Mouse (Mus musculus) heart, adult 18-20 months (tissue): ENCODE results near the gene Macrod2. TPM values are rescaled to one million over a fixed set of nuclear protein-coding genes. Genes with fewer than 3 reads are reported as not detected.

ENCODE experiments used
- DNase-seq, 2 experiments: peaks; one replicate each; pipeline ENCODE4 v3.0.0; 2021 to 2022; ENCODE audit warnings: mixed read lengths in 1 of 2
- total RNA-seq, 2 experiments: library from RNA; stranded (reverse); gene quantifications; 2 replicates each; pipeline ENCODE4 v1.2.3; 2021

Gene Macrod2
- total RNA-seq, 2 experiments from 2014 or later = 7.2 to 8.3 TPM

DNA sequence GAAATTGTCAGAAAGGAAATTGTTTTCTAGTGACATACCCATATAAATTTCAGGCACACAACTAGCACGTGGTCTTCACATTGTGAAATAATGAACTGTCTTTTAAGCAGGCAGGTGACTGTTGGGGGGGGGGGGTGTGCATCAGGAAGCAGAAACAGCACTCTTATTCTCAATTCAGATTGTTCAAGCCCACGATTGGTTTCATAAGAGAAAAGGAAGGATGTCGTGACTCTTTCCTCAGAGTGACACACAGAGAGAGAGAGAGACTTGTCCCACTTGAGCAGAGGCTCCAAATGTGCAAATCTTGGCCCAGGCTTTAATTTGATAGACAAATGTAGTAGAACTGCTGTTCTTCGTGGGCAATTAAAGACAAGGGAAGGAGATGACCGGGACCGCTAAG lies 516.4 kb downstream of the Macrod2 start:
- DNase-seq = no peak

- no peak for DNase-seq
Measured at GRCm38 (mm10) chr2:140912179-140912578, 517.1 kb downstream of the Macrod2 start.

- DNase-seq = no peak
Measured at GRCm38 (mm10) chr2:140912931-140913330, 517.8 kb downstream of the Macrod2 start.

- no peak for DNase-seq
Measured at GRCm38 (mm10) chr2:140913679-140914412, 518.7 kb downstream of the Macrod2 start.

DNA sequence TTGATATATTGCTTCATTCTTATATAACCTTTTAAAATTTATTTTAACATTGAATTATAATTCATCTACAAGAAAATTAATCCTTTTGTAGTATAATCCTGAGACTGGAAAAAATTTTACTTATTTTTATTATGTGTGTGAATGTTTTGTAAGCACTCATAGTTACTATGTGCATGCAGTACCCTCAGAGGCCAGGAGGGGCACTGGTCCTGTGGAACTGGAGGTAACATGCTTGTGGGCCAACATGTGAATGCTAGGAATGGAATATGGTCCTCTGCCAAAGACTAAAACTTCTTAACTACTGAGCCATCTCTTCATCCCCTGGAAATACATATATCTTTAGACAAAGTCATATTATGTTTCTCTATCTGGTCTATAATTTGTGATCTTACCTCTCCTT lies 531.8 kb downstream of the Macrod2 start:
- DNase-seq = no peak

GRCm38 (mm10) chr2:140934483-140934882 lies 539.4 kb downstream of the Macrod2 start:
- DNase-seq = no peak

DNA sequence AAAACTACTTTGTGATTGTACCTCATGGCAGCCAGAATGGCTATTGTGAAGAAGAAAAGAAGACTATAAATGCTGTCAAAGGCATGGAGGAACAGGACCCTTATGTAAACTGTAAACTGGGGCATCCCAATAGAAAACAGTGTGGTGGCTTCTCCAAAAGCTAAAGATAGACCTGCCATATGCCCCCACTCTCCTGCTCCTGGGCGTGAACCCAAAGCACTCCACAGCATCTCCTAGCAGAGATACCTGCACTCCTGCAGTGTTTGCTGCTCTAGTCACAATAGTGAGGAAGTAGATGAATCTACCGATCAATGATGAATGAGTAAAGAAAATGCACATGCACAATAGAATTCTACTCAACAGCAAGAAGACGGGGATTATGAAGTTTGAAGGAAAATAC lies 554.4 kb downstream of the Macrod2 start:
- DNase-seq = no peak

DNA sequence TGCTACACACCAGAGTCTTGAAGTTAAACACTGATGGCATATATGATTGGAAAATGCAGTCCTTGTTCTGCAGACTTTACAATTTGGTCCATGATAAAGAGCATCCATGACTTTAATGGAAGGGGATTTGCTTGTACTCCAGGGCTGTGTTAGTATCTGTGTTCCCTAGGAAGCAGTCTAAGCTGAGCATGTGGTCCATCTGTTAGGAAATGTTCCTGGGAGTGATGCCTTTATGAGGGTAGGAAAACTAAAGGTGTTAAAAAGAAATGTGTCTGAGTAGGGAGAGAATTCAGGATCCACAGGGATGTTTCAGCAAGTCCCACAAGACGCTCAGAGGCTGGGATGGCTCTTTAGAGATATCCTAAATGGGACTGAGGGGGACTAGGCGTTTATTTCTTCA lies 564.1 kb downstream of the Macrod2 start:
- DNase-seq = no peak

DNA sequence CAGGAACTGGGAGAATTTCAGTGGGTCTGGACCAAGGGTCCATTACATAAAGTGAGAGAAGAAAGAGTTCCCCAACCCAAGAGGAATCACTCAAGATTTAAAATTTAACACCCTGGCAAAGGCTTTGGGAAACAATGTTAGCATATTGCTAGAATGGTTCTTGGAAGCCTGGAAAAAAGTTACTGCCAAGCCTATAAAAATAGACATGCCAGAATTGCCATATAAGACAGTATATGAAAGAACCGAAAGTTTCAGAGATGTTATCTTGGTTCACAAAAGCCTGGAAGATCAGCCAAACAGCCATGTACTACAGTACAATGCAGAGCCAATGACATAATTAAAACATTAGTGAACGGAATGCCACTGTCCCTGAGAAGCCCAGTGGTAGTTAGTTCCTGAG lies 575.1 kb downstream of the Macrod2 start:
- no peak for DNase-seq

DNA sequence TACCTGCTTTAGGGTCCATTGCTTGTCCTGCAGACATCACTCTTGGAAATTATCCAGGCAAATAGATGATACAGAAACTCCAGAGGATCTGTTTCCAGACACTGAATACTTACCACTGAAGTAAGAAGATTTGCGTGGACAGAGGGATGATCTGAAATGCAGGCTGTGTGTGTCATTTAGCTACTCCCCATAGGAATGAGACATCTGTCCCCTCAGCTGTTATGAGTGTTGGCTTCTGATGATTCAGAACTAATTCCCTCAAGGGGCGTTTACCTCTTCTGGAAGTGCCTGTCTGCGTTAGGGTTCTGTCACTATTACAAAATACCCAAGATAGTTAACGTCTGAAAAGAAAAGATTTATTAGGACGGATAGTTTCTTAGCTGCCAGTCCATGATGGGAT lies 576.7 kb downstream of the Macrod2 start:
- DNase-seq = no peak

GRCm38 (mm10) chr2:140985670-140986372 lies 590.7 kb downstream of the Macrod2 start:
- DNase-seq = no peak

GRCm38 (mm10) chr2:141003846-141004245 lies 608.7 kb downstream of the Macrod2 start:
- DNase-seq = no peak

DNA sequence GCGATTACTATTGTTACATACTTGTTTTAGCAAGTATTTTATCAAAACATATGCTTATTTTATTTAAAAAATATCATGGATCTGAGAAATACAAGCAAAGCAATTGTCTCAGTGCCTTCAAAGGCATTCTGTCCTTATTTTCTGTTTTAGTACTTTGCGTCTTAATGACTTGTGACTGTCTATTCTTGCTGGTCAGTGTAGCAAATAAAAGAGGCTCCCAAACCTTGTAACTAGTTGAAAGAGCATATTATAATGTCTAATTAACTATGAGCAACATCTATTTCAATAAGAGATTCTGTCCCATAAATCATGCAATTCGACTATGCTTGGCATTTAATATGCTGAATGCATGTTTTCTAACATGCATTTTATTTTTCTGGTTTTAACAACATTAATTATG lies 609.2 kb downstream of the Macrod2 start:
- no peak for DNase-seq

DNA sequence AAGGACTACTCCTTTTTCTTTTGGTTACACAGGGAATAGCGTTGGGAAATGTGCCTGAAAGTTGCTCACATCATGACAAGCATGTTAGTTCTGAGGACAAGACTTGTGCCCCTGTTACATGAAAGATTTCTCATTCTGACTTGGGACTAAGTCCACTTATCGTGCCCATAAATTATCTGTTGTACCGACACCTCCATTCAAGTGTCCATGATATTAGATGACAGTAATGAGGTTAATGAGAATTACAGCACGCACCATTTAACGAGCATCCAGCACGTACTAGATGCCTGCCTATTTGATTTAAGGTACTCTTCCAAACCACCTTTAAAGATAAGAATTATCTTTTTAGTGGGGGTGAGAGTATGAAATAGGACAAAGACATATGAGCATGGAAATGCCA lies 610.5 kb downstream of the Macrod2 start:
- DNase-seq = no peak

DNA sequence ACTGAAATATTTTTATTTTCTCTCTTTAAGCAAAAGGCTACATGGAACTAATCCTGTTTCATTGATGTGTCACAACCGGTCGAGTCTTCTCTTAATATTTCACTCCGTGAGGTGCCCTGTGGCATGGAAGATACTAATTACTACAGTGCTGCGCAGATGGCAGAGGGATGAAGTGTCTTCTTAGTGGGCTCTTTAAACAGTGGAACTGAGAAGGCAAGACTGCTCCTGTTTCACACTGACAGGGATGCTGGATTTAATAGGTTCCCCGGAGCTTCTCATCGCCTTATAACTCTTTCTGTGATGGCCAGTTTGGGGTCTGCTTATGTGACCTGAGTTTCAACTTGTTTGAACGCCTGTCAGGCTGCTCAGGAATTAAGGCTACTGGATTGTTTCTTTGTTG lies 612.6 kb downstream of the Macrod2 start:
- no peak for DNase-seq

GRCm38 (mm10) chr2:141008458-141008857 lies 613.3 kb downstream of the Macrod2 start:
- DNase-seq = no peak

- DNase-seq = peak; percentile 2
Measured at GRCm38 (mm10) chr2:141013443-141014165, 618.5 kb downstream of the Macrod2 start.

GRCm38 (mm10) chr2:141022971-141023370 lies 627.9 kb downstream of the Macrod2 start:
- no peak for DNase-seq

DNA sequence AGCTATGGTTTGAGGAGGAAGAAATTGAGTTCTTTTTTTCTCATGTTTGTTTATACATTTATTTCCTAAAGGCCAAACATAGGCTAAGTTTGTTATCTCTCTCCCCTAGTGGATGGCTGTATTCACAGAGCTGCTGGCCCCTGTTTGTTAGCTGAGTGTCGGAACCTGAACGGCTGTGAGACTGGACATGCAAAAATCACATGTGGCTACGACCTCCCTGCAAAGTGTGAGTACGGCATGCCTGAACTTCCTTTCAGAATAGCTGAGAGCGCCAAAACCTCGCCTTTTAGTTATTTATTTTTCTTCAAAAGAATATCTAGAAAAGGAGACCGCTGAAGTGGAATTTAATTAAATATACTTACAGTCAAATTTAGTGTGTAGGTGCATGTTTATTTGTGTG lies 628.8 kb downstream of the Macrod2 start:
- no peak for DNase-seq

GRCm38 (mm10) chr2:141024316-141025043 lies 629.4 kb downstream of the Macrod2 start:
- DNase-seq = no peak

DNA sequence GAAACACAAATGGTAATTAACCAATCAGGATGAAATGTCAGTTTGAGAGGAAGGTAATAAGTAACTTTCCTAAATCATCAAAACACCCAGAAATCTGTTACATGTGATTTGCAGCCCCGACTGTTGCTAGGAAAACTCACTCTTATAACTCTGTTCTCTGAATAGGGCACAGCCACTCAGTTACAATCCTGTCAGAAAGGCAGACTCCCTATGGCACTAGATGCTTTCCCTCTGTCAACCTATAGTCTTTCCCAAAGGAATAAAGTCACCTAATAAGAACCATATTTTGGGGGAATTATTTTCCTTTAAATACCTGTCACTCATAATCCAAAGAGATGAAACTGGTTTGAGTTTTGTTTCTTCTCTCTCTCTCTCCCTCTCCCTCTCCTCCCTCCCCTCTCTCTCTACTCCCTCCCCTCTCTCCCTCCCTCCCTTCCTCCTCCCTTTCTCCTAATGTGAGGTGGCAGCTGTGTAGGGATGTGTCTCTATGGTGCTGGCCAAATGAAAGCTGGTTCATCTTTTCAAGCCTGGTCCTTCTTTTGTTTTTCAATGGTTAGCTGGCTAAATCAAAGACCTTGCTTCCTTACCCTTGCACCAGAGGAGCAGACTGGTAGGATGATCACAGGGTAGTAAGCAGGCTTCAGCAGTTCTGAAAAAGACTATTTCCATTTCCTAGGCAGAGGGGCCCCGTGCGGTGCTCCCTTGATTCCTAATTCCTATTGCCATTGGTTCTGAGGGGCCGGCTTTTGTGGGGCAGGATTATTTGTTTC lies 661.8 kb downstream of the Macrod2 start:
- DNase-seq = no peak

DNA sequence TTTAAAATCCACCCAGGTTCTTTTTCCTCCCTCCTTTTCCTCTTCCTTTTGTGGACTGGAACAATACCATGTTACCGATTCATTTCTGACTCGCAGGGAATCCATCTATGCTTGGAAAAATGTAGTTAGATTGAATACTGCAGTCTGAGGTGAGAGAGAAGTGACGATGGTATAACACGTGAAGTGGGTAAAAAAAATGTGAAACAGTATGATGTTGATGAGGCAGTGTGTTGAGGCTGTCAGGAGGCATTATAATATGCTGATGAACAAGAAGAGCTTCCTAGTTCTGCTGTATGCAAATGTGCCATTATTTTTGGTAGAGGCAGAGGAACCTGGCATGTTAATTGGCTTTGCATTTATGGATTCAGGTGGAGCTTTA lies 662.3 kb downstream of the Macrod2 start:
- DNase-seq = no peak
